In genomic region chr12:52671436-52671835, GRCm38 (mm10) we compare ENCODE assay signal across 9 mouse cellular contexts. TPM values are rescaled to one million over a fixed set of nuclear protein-coding genes. Genes with fewer than 3 reads are reported as not detected.
DNase-seq lines count a peak whose midpoint lies in the region; ATAC-seq and TF ChIP-seq lines count a peak whose summit lies in the region.
"Had no signal": no experiment of that assay in that cellular context is flagged by ENCODE, and none has a peak within 500 bp of the region (broad histone marks: within the 10 kb centered on the region; RNA-seq: fewer than 3 reads in every experiment).

No protein-coding gene starts in this region.

- peak; percentile 14 for DNase-seq in adrenal gland, postnatal 14 days
- DNase-seq in adrenal gland, postnatal 36 days, result no peak
- DNase-seq in Patski (ENCODE audit: low read depth, low spot score), result no peak
- peak; percentile 48 for DNase-seq in gastrocnemius, postnatal 10 days
- DNase-seq in limb, embryonic 10.5 days (ENCODE audit: low spot score), result peak; percentile 47
- no peak for DNase-seq in spleen, postnatal 14 days (ENCODE audit: low spot score in 2 of 2)
- no peak for DNase-seq in thymus, postnatal 4 days

- no peaks in the 10 kb centered on the region for H3K9me3 ChIP-seq in limb, embryonic 10.5 days (replicated peaks)
- H3K9me3 ChIP-seq in stomach, embryonic 16.5 days (replicated peaks; ENCODE audit: control insufficient read depth, low read length), result no peaks in the 10 kb centered on the region
- H3K9me3 ChIP-seq: lung, embryonic 15.5 days had no signal

- POLR2A ChIA-PET in Patski (lab: Charles Lee), result no interaction called here

- CTCF ChIA-PET in Patski (lab: Charles Lee), result no interaction called here

- peak; percentile 39 for ATAC-seq in Patski
- peak; percentile 44; the same call in 1 of the 2 replicates for ATAC-seq in stomach, embryonic 16.5 days (ENCODE audit: insufficient read depth, low FRiP score)

- 0 out of 2 replicates have a peak overlapping the region, but pooled peaks have one; percentile 26 for H3K9ac ChIP-seq in stomach, embryonic 16.5 days (ENCODE audit: low read length)
- H3K9ac ChIP-seq: lung, embryonic 15.5 days had no signal

- 4% methylated on average over 7 of the region's 7 CpGs for WGBS in limb, embryonic 10.5 days
- WGBS in stomach, embryonic 16.5 days, result 25% methylated on average over 7 of the region's 7 CpGs

- peaks cover 14% of the 10 kb centered on the region for H3K4me1 ChIP-seq in limb, embryonic 10.5 days
- peaks cover 4% of the 10 kb centered on the region; the same call in 1 of the 2 replicates for H3K4me1 ChIP-seq in stomach, embryonic 16.5 days (ENCODE audit: control insufficient read depth, insufficient read depth, low read length)
- H3K4me1 ChIP-seq: lung, embryonic 15.5 days had no signal

- H3K4me3 ChIP-seq in limb, embryonic 10.5 days, result 0 out of 2 replicates have a peak overlapping the region, but pooled peaks have one; percentile 13
- no peak overlapping the region for H3K4me3 ChIP-seq in stomach, embryonic 16.5 days (replicated peaks; ENCODE audit: low read length)
- H3K4me3 ChIP-seq: lung, embryonic 15.5 days had no signal

- H3K27ac ChIP-seq in limb, embryonic 10.5 days, result peak overlapping the region; percentile 50
- H3K27ac ChIP-seq in stomach, embryonic 16.5 days (ENCODE audit: low read length), result no peak overlapping the region; the same call in 1 of the 2 replicates
- H3K27ac ChIP-seq: lung, embryonic 15.5 days had no signal

- in situ Hi-C loops in Patski (cut with MboI; ENCODE audit: low pct_unique_long_range_greater_than_20kb), result no loop called here

- H3K27me3 ChIP-seq in Patski, result no peaks in the 10 kb centered on the region
- no peaks in the 10 kb centered on the region for H3K27me3 ChIP-seq in limb, embryonic 10.5 days (ENCODE audit: low read depth, poor library complexity, severe bottlenecking)
- no peaks in the 10 kb centered on the region for H3K27me3 ChIP-seq in stomach, embryonic 16.5 days (ENCODE audit: control insufficient read depth, insufficient read depth, low read length)
- H3K27me3 ChIP-seq: lung, embryonic 15.5 days had no signal

- no peak for TF ChIP-seq CTCF in Patski (IDR thresholded peaks at IDR 0.05)

- H3K36me3 ChIP-seq in limb, embryonic 10.5 days, result no peaks in the 10 kb centered on the region
- no peaks in the 10 kb centered on the region for H3K36me3 ChIP-seq in stomach, embryonic 16.5 days (ENCODE audit: control insufficient read depth, insufficient read depth, low read length)
- H3K36me3 ChIP-seq: lung, embryonic 15.5 days had no signal

- H3K4me2 ChIP-seq in stomach, embryonic 16.5 days (ENCODE audit: low read depth, low read length), result 0 out of 2 replicates have a peak overlapping the region, but pooled peaks have one; percentile 27
- H3K4me2 ChIP-seq: lung, embryonic 15.5 days had no signal

RNA-seq across cellular contexts. Expression of gene Akap6, which starts 27.7 kb away (rescaled TPM):
- 2.2 and 3.7 TPM in 2 replicates for total RNA-seq in adrenal gland, postnatal 14 days (2021)
- total RNA-seq in adrenal gland, postnatal 36 days (2021), result 1 to 10 TPM; 2.1 TPM
- polyA plus RNA-seq in Patski (2021), result 0.64 TPM
- 10 to 100 TPM; 50.8 to 56.3 TPM for total RNA-seq in gastrocnemius, postnatal 10 days (2021)
- polyA plus RNA-seq in limb, embryonic 10.5 days (2016; fragmentation: Nextera tagmentation; extraction: Ambion mirVana), result 0.18 and 0.26 TPM in 2 replicates
- polyA plus RNA-seq in stomach, embryonic 16.5 days (2015; fragmentation: Nextera tagmentation; extraction: Ambion mirVana), result 1.7 and 2.0 TPM in 2 replicates

Comparison
In these comparisons a context has a peak if more than half of its experiments do, and no peak if none do; other contexts are left out.
1. DNase-seq: peak in adrenal gland, postnatal 14 days (single experiment), gastrocnemius, postnatal 10 days (single experiment) and limb, embryonic 10.5 days (single experiment); none in adrenal gland, postnatal 36 days (0 of 2), Patski (single experiment), spleen, postnatal 14 days (0 of 2) and thymus, postnatal 4 days (single experiment).
2. RNA of gene Akap6, which starts 27.7 kb away (total RNA-seq): 50.8 to 56.3 TPM in gastrocnemius, postnatal 10 days; 2.2 to 3.7 TPM in adrenal gland, postnatal 14 days and 2.1 TPM in adrenal gland, postnatal 36 days; every median in the first group is over 10 times any median in the second.